Mouse (Mus musculus) regulatory T cell (primary cell): Measurements from ENCODE around the gene Ccdc51.

Experiments used
- in situ Hi-C: fragments of 300-600 bp; cut with MboI, MseI; formaldehyde crosslinking; loops from one replicate; pipeline ENCODE4 v1.15.1; 2025; ENCODE audit warnings: high pct_unique_total_duplicates

Ccdc51 gene

GRCm38 (mm10) chr9:109056081-109056690 is 26.1 kb upstream of the Ccdc51 start:
- in situ Hi-C loops: loop anchor here (5.0 to 10.0 kb wide), 2 partner anchors 479 to 1751 kb away; partner anchors contain the start of gene Wdr6

DNA sequence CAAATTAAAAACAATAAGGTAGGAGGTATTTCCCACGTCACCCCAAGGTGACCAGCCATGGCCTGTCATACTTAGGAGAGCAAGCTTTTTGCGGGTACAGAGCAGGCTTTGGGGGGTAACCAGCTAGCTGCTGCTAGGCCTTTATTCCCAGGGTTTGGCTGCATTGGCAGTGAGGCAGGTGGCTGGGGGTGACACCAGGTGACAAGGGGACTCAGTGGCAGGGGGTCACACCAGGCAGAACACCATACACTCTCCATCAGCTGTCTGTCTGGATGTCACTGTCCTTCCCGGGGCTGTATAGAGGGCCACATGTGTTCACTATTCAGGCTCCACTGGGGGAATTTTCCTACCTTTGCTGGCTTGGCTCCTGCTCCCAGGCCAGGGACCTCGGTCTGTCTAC is 25.4 kb upstream of the Ccdc51 start:
- in situ Hi-C loops: loop anchor here (5.0 to 10.0 kb wide), 2 partner anchors 480 to 1752 kb away; partner anchors contain the start of gene Wdr6

- in situ Hi-C loops: loop anchor here (5.0 to 10.0 kb wide), 2 partner anchors 480 to 1753 kb away; partner anchors contain the start of gene Wdr6
Measured at GRCm38 (mm10) chr9:109057543-109057942, 24.8 kb upstream of the Ccdc51 start.

DNA sequence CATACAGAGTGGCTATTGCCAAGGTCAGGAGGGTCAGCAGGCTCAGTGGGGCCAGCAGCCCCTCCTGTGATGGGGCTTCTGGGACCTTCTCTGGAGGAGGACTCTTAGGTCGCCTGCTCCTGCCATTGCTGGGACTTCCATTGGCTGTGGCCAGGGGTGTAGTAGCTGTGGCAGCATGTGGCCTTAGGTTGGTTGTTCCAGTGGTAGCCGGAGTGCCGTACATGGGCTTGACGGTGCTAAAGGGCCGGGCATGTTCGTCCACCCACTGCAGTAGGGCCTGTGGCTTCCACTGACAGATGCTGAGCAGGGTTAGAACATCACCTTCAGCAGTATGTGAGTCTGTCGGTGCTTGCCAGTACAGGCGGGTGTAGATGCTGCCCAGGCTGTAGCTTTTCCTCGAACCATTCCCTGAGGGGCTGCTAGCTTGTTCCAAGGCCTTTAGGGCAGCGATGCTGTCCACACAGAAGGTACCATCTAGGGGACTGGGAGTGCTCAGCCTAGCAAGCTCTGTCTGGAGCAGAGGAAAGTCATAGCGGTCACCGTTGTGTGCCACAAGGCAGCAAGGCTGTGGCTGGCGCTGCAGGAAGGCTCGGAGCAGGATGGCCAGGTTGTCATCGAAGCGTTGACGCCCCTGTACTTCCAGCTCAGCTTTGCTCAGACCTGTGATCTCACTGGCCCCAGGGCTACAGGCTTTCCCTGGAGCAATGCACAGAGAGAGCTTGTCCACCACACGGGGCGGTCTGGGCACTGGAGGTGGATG is 24.1 kb upstream of the Ccdc51 start:
- in situ Hi-C loops: loop anchor here (5.0 to 10.0 kb wide), 2 partner anchors 481 to 1753 kb away; partner anchors contain the start of gene Wdr6

DNA sequence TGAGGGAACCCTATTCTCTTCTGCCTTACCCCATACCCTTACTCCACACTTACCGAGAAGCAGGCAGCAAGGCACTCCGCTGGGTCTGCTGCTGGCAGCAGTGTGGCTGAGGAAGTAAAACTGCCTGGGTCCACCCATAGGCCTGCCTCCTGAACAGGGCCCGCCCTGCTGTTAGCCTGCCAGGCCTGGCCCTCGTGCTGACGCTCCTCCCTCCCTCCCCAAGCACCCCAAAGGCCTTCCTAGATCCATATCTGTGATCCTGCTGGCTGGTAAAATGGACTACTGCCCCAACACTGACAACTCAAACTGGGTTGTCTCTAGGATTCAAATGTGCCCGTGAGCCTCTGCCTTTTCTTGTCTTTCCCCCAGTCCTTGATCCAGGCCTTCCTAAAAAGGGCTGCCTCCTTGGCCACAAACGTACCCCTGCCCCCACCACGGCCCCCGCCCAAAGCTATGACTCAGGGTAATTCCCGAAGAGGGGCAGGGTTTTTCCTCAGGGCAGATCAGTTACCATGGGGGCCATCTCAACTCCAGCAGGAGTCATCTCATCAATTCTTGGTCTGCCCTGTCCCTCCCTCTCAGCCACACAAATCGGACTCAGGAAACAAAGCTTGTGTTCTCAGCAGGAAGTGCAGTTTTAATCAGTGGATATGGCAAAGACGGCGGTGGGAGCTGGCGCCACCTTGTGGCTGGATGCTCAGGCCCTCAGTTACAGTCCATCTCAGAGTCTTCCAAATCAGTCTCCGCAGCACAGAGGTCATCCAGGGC is 23.0 kb upstream of the Ccdc51 start, which contains the start of gene Trex1:
Gene Trex1, minus strand, starts transcription at position 599 of the 768 bp plus-strand sequence.
- in situ Hi-C loops: loop anchor here (5.0 to 10.0 kb wide), 2 partner anchors 482 to 1755 kb away; partner anchors contain the start of gene Wdr6

DNA sequence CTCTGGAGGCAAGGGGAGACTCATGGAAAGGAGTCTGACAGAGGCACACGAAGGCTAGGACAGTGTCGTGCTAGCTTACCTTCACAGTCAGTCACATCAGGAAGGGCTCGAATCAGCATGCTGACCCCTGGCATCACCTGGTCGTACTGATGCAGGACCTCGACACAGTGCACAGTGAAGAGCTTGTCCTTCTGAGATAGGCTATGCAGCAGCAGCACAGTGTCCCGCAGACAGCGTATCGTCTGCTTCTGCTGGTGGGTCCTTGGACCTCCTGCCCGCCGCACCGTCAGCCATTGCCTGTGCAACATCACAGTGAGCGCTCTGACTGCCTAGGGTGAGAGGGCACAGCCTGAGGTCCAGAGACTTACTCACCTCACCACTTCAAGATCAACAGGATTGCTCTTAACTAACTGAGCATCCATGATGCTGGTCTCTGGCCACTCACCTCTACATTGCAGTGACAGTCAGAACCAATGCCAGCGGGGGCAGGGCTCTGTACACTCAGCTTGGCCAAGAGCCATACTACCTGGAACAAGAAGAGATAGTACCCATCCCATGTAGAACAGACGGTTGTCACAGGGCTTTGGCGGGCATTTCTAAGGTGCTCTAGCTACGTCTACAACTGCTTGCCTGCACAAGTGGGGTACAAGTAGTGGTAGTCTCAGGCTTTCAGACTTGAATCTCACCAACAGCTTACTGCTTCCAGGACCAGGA is 22.0 kb upstream of the Ccdc51 start:
- in situ Hi-C loops: no loop called here

DNA sequence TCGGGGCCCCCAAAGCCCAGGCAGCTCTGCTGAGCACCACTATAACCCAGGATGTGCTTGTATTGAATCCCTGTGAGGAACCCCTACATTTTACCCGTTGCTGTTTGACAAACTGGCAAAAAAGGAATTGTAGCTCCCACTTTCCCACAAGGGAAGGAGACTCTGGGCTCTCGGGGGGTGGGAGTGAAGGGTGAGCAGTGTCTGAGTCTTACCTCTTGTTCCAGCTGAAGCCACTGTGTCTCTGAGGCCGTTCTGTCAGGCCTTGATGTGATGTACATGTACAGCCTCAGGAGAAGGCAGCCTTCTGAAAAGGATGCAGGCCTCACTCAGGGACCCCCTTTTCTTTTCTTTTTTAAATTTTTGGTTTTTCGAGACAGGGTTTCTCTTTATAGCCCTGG is 21.4 kb upstream of the Ccdc51 start:
- in situ Hi-C loops: no loop called here

DNA sequence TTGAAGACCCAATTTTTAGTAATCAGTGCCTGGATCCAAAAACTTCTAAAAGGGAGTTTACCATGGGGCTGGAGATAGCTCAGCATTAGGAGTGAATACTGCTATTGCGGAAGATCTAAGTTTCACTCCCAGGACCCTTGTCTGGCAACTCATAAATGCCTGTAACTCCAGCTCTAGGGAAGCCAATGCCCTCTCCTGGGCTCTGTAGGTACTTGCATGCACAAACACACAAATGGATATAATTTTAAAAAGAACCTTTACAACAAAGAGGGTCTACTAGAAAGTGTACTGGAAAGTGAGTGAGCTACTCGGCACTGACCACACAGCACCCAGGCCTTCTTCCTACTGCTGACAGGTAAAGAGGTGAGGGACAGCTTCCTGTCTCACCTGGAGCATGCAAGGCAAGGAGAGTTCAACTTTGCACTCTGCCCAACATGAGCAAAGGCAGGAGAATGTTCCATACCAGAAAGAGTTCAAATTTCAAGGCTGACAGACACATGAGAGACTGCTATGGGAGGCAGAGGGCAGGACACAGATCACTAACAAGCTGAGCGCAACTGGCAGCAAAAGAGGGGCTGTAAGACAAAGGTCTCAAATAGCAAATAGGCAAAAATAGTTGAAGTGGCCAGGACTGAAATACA is 14.1 kb upstream of the Ccdc51 start:
- in situ Hi-C loops: no loop called here

DNA sequence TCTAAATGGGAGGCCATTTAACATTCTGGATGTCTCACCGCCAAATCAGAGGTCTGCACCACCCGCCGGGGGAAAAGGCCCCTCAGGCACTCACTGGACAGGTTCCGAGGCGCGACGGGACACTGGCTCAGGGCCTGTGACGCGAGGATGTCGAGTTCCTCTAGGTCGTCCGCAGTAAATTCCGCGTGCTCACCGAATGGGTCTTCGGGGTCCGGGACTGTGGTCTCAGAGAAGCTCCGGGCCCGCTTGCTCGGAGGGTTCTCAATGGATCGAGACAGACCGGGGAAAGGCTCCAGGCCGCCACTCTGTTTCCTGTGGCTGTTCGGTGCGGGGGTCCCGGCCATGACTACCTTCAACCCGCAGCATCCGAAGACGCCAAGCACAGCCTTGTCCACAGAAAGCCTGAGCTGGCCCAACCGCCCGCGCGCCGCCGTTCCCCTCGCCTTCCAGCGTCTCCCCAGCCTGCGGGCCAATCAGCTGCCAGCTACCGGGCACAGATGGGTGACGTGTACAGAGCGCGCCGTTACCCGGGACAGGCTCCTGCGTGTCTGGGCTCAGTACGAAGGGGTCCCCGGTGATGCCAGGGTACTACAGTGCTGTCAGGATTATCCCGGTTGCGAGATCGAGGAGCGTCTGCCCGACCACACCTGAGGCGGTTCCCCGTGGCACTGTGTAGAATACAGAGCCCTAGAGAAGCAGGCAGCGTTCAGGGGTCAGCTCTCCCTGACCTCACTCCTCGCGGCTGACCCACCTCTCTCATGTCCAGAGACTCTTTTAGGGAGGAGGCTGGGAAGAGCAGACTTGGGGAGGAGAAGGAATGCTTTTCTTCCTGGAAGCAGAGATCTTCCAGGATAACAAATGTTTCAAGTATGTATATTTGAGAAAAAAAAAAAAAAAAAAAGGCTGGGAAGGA is 8.4 kb upstream of the Ccdc51 start, which contains the start of gene Atrip:
Gene Atrip, minus strand, starts transcription at position 464 of the 913 bp plus-strand sequence.
- in situ Hi-C loops: no loop called here

DNA sequence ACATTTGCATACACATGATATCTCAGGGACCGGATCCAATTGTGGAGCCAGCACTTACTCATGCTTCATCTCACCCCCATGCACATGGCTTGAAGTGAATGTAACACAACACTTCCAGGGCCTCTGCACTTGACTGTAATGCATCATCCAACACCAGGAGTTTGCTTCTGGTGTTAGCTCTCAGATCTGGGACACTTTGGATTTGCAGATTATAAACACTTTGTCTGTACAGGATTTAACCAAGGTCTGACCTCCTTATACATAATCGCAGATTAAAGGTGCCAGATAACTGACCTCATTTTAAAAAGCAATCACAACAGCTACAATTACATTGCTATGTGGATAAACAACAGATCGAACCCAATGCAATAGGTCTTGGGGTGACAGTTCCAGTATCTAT is 1.8 kb upstream of the Ccdc51 start:
- in situ Hi-C loops: loop anchor here (5.0 kb wide), 1 partner anchor 42 kb away; no protein-coding TSS in a partner anchor

- in situ Hi-C loops: loop anchor here (5.0 kb wide), 1 partner anchor 41 kb away; no protein-coding TSS in a partner anchor
Measured at GRCm38 (mm10) chr9:109081749-109082123, 557 bp upstream of the Ccdc51 start.

DNA sequence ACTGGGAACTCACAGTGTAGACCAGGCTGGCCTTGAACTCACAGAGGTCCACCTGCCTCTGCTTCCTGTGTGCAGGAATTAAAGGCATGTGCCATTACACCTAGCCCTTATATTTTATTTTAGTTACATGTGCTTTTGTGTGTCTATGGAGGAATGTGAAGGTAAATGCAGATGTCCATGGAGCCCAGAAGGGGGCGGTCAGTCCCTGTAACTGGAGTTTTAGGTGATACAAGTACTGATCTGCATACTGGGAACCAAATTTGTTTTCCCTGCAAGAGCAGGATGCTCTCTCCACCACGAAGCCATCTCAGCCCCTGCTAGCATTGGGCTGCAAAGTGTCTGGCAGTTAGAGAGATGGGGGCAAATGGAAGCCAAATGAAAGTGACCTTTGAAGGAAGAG is 2.6 kb downstream of the Ccdc51 start:
- in situ Hi-C loops: loop anchor here (5.0 kb wide), 1 partner anchor 37 kb away; no protein-coding TSS in a partner anchor

- in situ Hi-C loops: no loop called here
Measured at GRCm38 (mm10) chr9:109087987-109088386, 5.7 kb downstream of the Ccdc51 start.

GRCm38 (mm10) chr9:109090446-109090845 is 8.2 kb downstream of the Ccdc51 start:
- in situ Hi-C loops: loop anchor here (10.0 kb wide), 1 partner anchor 236 kb away; the partner anchor contains the start of gene Slc26a6

- in situ Hi-C loops: loop anchor here (10.0 kb wide), 1 partner anchor 237 kb away; the partner anchor contains the start of gene Slc26a6
Measured at GRCm38 (mm10) chr9:109091802-109092201, 9.5 kb downstream of the Ccdc51 start.

DNA sequence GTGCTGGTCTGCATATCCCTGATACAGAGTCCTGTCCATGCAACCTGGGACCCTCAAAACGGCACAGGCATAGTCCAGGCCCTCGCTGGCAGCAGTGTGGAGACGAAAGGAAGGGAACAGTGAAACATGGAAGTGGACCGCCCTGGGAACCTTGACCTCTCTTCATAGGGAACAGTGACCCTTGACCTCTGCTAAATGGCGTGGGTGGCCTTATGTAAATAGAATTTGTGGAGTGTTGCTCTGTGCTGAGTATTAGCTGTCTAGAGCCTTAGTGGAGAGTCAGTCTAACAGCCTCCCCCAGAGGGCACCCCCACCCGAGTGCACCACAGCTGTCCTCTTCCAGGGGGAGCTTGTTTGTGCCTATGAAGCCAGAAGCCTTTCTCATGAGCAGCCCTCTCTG is 10.5 kb downstream of the Ccdc51 start:
- in situ Hi-C loops: loop anchor here (10.0 kb wide), 1 partner anchor 238 kb away; the partner anchor contains the start of gene Slc26a6

DNA sequence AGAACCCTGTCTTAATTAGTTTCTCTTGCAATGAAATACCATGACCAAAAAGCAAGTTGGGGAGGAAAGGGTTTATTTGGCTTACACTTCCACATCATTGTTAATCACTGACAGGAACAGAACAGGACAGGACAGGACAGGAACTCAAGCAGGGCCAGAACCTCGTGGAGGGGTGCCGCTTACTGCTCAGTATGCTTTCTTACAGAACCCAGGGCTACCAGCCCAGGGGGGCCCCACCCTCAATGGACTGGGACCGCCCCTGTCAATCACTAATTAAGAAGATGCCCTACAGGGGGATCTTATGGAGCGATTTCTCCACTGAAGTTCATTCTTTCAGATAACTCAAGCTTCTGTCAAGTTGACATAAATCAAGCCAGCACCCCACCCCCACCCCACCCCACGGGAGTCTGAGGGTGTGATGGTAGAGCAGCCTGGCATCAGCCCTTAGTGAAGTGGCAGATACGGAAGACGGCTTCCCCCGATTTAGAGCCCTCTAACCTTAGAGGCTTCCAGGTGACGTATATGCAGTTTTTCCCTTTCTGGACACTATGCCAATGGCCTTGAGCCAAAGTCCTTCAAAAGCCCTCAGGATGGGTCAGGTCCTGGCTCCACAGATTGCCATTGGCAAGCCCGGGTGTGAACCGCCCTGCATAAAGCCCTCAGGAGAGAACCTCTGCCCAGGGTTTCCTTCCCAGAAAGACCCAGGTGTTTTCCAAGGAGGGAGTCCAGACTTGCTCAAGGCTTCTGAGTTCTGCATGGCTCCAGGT is 11.7 kb downstream of the Ccdc51 start:
- in situ Hi-C loops: loop anchor here (10.0 kb wide), 1 partner anchor 239 kb away; the partner anchor contains the start of gene Slc26a6

DNA sequence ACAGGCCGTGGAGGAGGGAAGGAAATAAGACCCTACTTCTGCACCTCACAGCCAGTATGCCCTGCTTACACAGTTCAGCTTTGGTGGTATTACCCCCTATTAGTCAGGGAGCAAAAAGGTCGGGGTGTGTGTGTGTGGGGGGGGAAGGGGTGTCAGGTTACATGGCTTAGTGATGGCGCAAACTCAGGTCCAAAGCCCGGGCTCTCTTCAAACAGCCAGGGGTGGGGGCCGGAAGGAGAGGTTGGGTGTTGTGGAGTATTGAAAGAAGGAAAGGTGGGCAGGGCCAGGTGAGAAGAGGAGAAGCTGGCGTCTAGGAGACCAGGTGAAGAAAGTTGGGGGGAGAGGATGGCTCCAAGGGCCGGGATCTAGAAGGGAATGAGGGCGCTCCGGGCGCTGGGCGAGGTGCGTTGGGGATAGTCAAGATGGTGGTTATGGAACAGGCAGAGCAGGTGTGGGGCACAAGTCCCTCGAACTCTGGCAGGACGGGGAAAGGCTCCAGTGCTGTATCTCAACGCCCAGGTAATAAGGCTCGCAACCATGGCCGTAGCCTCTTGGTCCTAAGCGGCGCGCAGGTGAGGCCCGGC is 12.4 kb downstream of the Ccdc51 start:
- in situ Hi-C loops: loop anchor here (10.0 kb wide), 1 partner anchor 240 kb away; the partner anchor contains the start of gene Slc26a6
